Mouse (Mus musculus) stomach, embryonic 14.5 days (tissue): ENCODE measurements around the gene Hs3st3a1. TPM values are rescaled to one million over a fixed set of nuclear protein-coding genes. Genes with fewer than 3 reads are reported as not detected.

Experiments used
- ATAC-seq: fragments of 200-750 bp; cut with Nextera tagmentation; 2 replicates; pipeline ENCODE4 v1.8.0; 2017; ENCODE audit warnings: low read depth, moderate TSS enrichment; ENCODE audit not compliant: insufficient number of reproducible peaks, insufficient read depth, low FRiP score
- H3K27ac ChIP-seq: fragments of 300-500 bp; sonication (generic); 2 replicates; pipeline ENCODE4 v1.5.1; 2014; ENCODE audit warnings: mild to moderate bottlenecking, low read length, moderate library complexity, mixed read lengths
- H3K27me3 ChIP-seq: fragments of 300-500 bp; sonication (generic); 2 replicates; pipeline ENCODE4 v1.6.1; 2014; ENCODE audit warnings: low read length, control low read depth, mixed read lengths; ENCODE audit not compliant: control insufficient read depth, insufficient read depth
- H3K36me3 ChIP-seq: fragments of 300-500 bp; sonication (generic); 2 replicates; pipeline ENCODE4 v1.6.1; 2014; ENCODE audit warnings: mild to moderate bottlenecking, control low read depth, low read length, moderate library complexity, mixed read lengths; ENCODE audit not compliant: control insufficient read depth, insufficient read depth
- H3K4me1 ChIP-seq: fragments of 300-500 bp; sonication (generic); 2 replicates; pipeline ENCODE4 v1.6.1; 2014; ENCODE audit warnings: low read length, control low read depth, mixed read lengths; ENCODE audit not compliant: control insufficient read depth, insufficient read depth
- H3K4me2 ChIP-seq: fragments of 300-500 bp; sonication (generic); replicated peaks from 2 replicates; pipeline ENCODE4 v1.6.1; 2014; ENCODE audit warnings: low read depth, low read length, control low read depth
- H3K4me3 ChIP-seq: fragments of 300-500 bp; sonication (generic); 2 replicates; pipeline ENCODE4 v1.5.1; 2014; ENCODE audit warnings: low read depth, low read length, control low read depth
- H3K9ac ChIP-seq: fragments of 300-500 bp; sonication (generic); replicated peaks from 2 replicates; pipeline ENCODE4 v1.6.1; 2014; ENCODE audit warnings: low read depth, mild to moderate bottlenecking, control low read depth, low read length, moderate library complexity, mixed read lengths
- H3K9me3 ChIP-seq: fragments of 300-500 bp; sonication (generic); 2 replicates; pipeline ENCODE4 v1.6.1; 2016; ENCODE audit warnings: low read depth, low read length, control low read depth; ENCODE audit not compliant: control insufficient read depth
- WGBS: fragments of 180-500 bp; shearing (Covaris S2); extraction: QIAGEN DNeasy Blood & Tissue Kit; methylation state at CpG from one replicate; pipeline ENCODE4 v1.1.7; 2014; 5-methylcytosine and 5-hydroxymethylcytosine counted together
- polyA plus RNA-seq: library from polyadenylated mRNA; unstranded; fragments of >200 nt; fragmentation: Nextera tagmentation; extraction: Ambion mirVana; gene quantifications from 2 replicates; pipeline ENCODE4 v1.2.1, GENCODE M21; 2014

Hs3st3a1 gene
- polyA plus RNA-seq, 1 experiment from 2014 or later = 3.2 TPM

GRCm38 (mm10) chr11:64549955-64550354, 114.8 kb downstream of the Hs3st3a1 start:
- no peak overlapping the region for H3K9ac ChIP-seq
- H3K4me2 ChIP-seq = no peak overlapping the region
- no peaks in the 10 kb centered on the region for H3K36me3 ChIP-seq
- H3K9me3 ChIP-seq = no peaks in the 10 kb centered on the region
- WGBS = 63% methylated on average over 8 of the region's 8 CpGs
- H3K4me3 ChIP-seq = no peak overlapping the region
- no peak overlapping the region for H3K27ac ChIP-seq
- no peaks in the 10 kb centered on the region for H3K27me3 ChIP-seq
- no peaks in the 10 kb centered on the region for H3K4me1 ChIP-seq
- no peak for ATAC-seq

- H3K27ac ChIP-seq = no peak overlapping the region
- H3K36me3 ChIP-seq = no peaks in the 10 kb centered on the region
- WGBS = 89% methylated on average over 2 of the region's 2 CpGs
- no peak for ATAC-seq
- no peak overlapping the region for H3K4me2 ChIP-seq
- H3K9me3 ChIP-seq = no peaks in the 10 kb centered on the region
- H3K9ac ChIP-seq = no peak overlapping the region
- H3K27me3 ChIP-seq = no peaks in the 10 kb centered on the region
- no peaks in the 10 kb centered on the region for H3K4me1 ChIP-seq
- H3K4me3 ChIP-seq = no peak overlapping the region
These were observed 123.2 kb downstream of the Hs3st3a1 start for GRCm38 (mm10) chr11:64558282-64558681.

- Histone ChIP-seq H3K36me3 (no peaks in the 10 kb centered on the region), H3K4me1 (no peaks in the 10 kb centered on the region), H3K4me2 (no peak overlapping the region), H3K27me3 (no peaks in the 10 kb centered on the region), H3K27ac (no peak overlapping the region), H3K4me3 (no peak overlapping the region), H3K9ac (no peak overlapping the region), H3K9me3 (no peaks in the 10 kb centered on the region)
- no peak for ATAC-seq
- 63% methylated on average over 1 of the region's 1 CpGs for WGBS
These were observed 124.3 kb downstream of the Hs3st3a1 start for GRCm38 (mm10) chr11:64559388-64559787.

- no peaks in the 10 kb centered on the region for H3K9me3 ChIP-seq
- WGBS = 76% methylated on average over 2 of the region's 2 CpGs
These were observed 125.3 kb downstream of the Hs3st3a1 start for GRCm38 (mm10) chr11:64560471-64560870.

GRCm38 (mm10) chr11:64562771-64563170, 127.6 kb downstream of the Hs3st3a1 start:
- Histone ChIP-seq H3K9me3 (no peaks in the 10 kb centered on the region), H3K27me3 (no peaks in the 10 kb centered on the region), H3K4me3 (no peak overlapping the region), H3K4me1 (no peaks in the 10 kb centered on the region), H3K27ac (no peak overlapping the region), H3K36me3 (no peaks in the 10 kb centered on the region), H3K9ac (no peak overlapping the region), H3K4me2 (no peak overlapping the region)
- no peak for ATAC-seq
- WGBS = 49% methylated on average over 4 of the region's 4 CpGs

More at GRCm38 (mm10) chr11:64560471-64560870, 125.3 kb downstream of the Hs3st3a1 start:
- no peak overlapping the region for H3K4me3 ChIP-seq
- no peak overlapping the region for H3K27ac ChIP-seq
- H3K27me3 ChIP-seq = no peaks in the 10 kb centered on the region
- H3K36me3 ChIP-seq = no peaks in the 10 kb centered on the region
- ATAC-seq = no peak
- H3K9ac ChIP-seq = no peak overlapping the region
- no peaks in the 10 kb centered on the region for H3K4me1 ChIP-seq
- H3K4me2 ChIP-seq = no peak overlapping the region

Other genes starting within 250 kb of the Hs3st3a1 start
- gene F930015N05Rik, start 1.3 kb downstream of the Hs3st3a1 start, polyA plus RNA-seq = 0.62 and 0.88 TPM in 2 replicates